Mouse (Mus musculus) stomach, embryonic 15.5 days (tissue): ENCODE results near the gene Amer3. TPM values are rescaled to one million over a fixed set of nuclear protein-coding genes. Genes with fewer than 3 reads are reported as not detected.

Source experiments
- ATAC-seq: fragments of 200-750 bp; cut with Nextera tagmentation; 2 replicates; pipeline ENCODE4 v1.8.0; 2017; ENCODE audit warnings: low read depth, moderate number of reproducible peaks, moderate TSS enrichment; ENCODE audit not compliant: insufficient read depth, low FRiP score
- H3K27ac ChIP-seq: fragments of 300-500 bp; sonication (generic); 2 replicates; pipeline ENCODE4 v1.5.1; 2015; ENCODE audit warnings: mild to moderate bottlenecking, inconsistent platforms
- H3K27me3 ChIP-seq: fragments of 300-500 bp; sonication (generic); replicated peaks from 2 replicates; pipeline ENCODE4 v1.6.1; 2015; ENCODE audit warnings: inconsistent platforms
- H3K36me3 ChIP-seq: fragments of 300-500 bp; sonication (generic); 2 replicates; pipeline ENCODE4 v1.6.1; 2015; ENCODE audit warnings: inconsistent platforms
- H3K4me1 ChIP-seq: fragments of 300-500 bp; sonication (generic); 2 replicates; pipeline ENCODE4 v1.6.1; 2015; ENCODE audit warnings: inconsistent platforms
- H3K4me2 ChIP-seq: fragments of 300-500 bp; sonication (generic); 2 replicates; pipeline ENCODE4 v1.6.1; 2015; ENCODE audit warnings: mild to moderate bottlenecking, inconsistent platforms
- H3K4me3 ChIP-seq: fragments of 300-500 bp; sonication (generic); replicated peaks from 2 replicates; pipeline ENCODE4 v1.5.1; 2015; ENCODE audit warnings: inconsistent platforms
- H3K9ac ChIP-seq: fragments of 300-500 bp; sonication (generic); 2 replicates; pipeline ENCODE4 v1.6.1; 2015; ENCODE audit warnings: inconsistent platforms
- H3K9me3 ChIP-seq: fragments of 300-500 bp; sonication (generic); 2 replicates; pipeline ENCODE4 v1.6.1; 2016; ENCODE audit warnings: inconsistent platforms
- WGBS: fragments of 180-500 bp; shearing (Covaris S2); methylation state at CpG from one replicate; pipeline ENCODE4 v1.1.7; 2015; 5-methylcytosine and 5-hydroxymethylcytosine counted together
- polyA plus RNA-seq: library from polyadenylated mRNA; unstranded; fragments of >200 nt; fragmentation: Nextera tagmentation; extraction: Ambion mirVana; gene quantifications from 2 replicates; pipeline ENCODE4 v1.2.1, GENCODE M21; 2015

Gene Amer3
- polyA plus RNA-seq, 1 experiment from 2014 or later = 0.73 TPM

DNA sequence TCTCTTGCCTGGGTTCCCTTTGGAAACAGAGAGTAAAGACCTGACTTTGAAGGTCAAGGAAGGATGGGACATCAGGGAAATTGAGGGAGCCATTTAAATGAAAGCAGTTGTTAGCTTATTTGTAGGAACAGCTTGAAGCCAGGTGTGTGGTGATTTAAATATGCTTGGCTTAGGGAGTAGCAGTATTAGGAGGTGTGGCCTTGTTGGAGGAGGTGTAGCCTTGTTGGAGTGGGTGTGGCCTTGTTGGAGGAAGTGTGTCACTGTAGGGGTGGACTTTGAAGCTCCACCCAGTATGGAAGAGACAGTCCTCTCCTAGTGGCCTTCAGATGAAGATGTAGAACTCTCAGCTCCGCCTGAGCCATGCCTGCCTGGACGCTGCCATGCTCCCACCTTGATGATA lies 9.6 kb upstream of the Amer3 start:
- no peak for ATAC-seq
- H3K4me2 ChIP-seq = no peak overlapping the region
- no peak overlapping the region for H3K4me3 ChIP-seq
- H3K27me3 ChIP-seq = no peaks in the 10 kb centered on the region
- H3K9me3 ChIP-seq = no peaks in the 10 kb centered on the region
- no peaks in the 10 kb centered on the region for H3K4me1 ChIP-seq
- H3K9ac ChIP-seq = no peak overlapping the region
- H3K36me3 ChIP-seq = no peaks in the 10 kb centered on the region
- WGBS = 89% methylated on average over 2 of the region's 2 CpGs
- no peak overlapping the region for H3K27ac ChIP-seq

DNA sequence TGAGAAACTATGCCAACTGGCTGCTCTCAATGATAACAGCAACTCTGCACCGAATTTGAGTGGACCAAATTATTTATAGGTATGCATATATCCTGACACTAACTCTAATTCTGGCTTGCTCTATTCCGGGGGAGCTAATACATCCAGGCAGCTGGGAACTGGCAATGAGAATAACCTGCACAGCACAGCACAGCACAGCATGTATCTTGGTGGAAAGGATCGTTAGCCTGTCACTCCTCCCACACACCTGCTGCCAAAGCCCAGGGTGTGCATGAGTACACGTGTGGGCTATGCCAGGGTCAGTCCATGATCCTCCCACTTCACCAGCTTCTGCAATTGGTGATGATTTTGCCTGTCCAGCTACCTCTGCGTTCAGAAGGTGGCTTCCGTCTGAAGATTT lies 8.0 kb upstream of the Amer3 start:
- H3K27ac ChIP-seq = no peak overlapping the region
- H3K9ac ChIP-seq = no peak overlapping the region
- WGBS = 79% methylated on average over 6 of the region's 6 CpGs
- H3K9me3 ChIP-seq = no peaks in the 10 kb centered on the region
- H3K4me2 ChIP-seq = no peak overlapping the region
- H3K4me3 ChIP-seq = no peak overlapping the region
- H3K36me3 ChIP-seq = no peaks in the 10 kb centered on the region
- no peak for ATAC-seq
- no peaks in the 10 kb centered on the region for H3K4me1 ChIP-seq
- H3K27me3 ChIP-seq = no peaks in the 10 kb centered on the region

DNA sequence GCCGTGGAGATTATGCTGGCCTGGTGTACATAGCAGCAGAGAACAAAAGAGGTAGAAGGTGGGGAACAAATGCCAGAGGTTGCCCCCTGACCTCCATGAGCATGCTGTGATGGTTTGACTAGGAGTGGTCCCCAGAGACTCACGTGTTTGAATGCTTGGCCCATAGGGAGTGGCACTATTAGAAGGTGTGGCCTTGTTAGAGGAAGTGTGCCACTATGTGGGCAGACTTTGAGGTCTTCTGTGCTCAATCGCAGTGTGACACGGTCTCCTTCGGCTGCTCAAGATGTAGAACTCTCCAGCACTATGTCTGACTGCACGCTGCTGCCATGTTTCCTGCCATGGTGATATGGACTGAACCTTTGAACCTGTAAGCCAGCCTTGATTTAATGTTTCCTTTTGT lies 6.2 kb upstream of the Amer3 start:
- no peaks in the 10 kb centered on the region for H3K9me3 ChIP-seq
- H3K27ac ChIP-seq = no peak overlapping the region
- no peaks in the 10 kb centered on the region for H3K4me1 ChIP-seq
- no peaks in the 10 kb centered on the region for H3K36me3 ChIP-seq
- no peak for ATAC-seq
- 76% methylated on average over 6 of the region's 6 CpGs for WGBS
- H3K4me3 ChIP-seq = no peak overlapping the region
- H3K9ac ChIP-seq = no peak overlapping the region
- H3K27me3 ChIP-seq = peaks cover 4% of the 10 kb centered on the region; the same call in 1 of the 2 replicates
- H3K4me2 ChIP-seq = no peak overlapping the region

DNA sequence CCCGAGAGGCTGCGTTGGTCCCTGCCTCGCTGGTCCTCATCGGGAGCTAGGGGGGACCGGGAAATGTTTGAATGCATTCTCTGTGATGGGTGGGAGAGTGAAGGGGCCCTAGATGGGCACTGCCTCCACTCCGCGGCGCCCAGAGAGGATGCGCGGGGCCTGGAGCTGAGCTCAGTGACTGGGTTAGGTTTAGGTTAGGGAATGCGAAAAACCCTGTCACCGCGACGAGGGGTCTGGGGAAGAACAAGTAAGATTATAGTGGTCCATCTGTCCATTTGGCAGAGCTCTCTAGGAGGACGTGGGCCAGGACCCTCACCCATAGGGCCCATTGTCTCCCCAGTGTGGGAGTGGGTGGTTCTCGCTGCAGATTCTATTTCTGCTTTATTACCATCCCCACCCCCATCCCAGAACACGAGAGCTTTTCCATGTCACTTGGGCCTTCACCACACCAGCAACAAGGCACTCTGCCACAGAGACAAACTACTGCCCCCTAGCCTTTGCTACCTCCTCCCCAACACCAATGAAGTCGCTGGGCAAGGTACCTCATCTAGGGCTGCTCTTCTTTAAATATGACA lies 412 bp downstream of the Amer3 start:
- H3K9ac ChIP-seq = no peak overlapping the region
- no peaks in the 10 kb centered on the region for H3K36me3 ChIP-seq
- peaks cover 24% of the 10 kb centered on the region for H3K27me3 ChIP-seq
- under 1% methylated on average over 18 of the region's 18 CpGs for WGBS
- peak overlapping the region; percentile 36 for H3K4me3 ChIP-seq
- H3K9me3 ChIP-seq = no peaks in the 10 kb centered on the region
- no peak overlapping the region for H3K27ac ChIP-seq
- no peak for ATAC-seq
- peak overlapping the region; percentile 71 for H3K4me2 ChIP-seq
- H3K4me1 ChIP-seq = 0 out of 2 replicates have a peak, but pooled peaks cover 4% of the 10 kb centered on the region

DNA sequence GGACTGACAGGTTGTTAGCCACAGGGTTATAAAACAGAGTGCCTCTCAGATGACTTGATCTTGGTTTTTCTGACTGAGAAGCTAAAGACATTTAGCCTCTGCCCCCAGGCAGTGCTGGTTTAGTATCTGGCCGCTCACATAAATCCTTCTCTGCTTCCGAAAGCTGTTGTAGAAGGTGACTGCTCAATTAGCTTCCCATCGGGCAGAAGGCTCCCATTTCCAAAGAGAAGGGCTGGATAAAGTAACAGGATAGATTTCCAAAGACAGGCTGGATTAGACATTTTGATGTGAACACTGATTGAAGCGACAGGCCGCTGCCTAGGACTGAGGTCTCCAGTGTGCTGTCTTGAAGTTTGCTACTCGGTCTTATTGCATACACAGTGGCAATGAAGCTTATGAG lies 2.8 kb downstream of the Amer3 start:
- H3K4me1 ChIP-seq = 0 out of 2 replicates have a peak, but pooled peaks cover 4% of the 10 kb centered on the region
- peaks cover 21% of the 10 kb centered on the region for H3K27me3 ChIP-seq
- 74% methylated on average over 6 of the region's 6 CpGs for WGBS
- no peaks in the 10 kb centered on the region for H3K36me3 ChIP-seq
- H3K4me2 ChIP-seq = no peak overlapping the region
- no peak for ATAC-seq
- no peaks in the 10 kb centered on the region for H3K9me3 ChIP-seq
- no peak overlapping the region for H3K9ac ChIP-seq
- no peak overlapping the region for H3K4me3 ChIP-seq
- no peak overlapping the region for H3K27ac ChIP-seq

DNA sequence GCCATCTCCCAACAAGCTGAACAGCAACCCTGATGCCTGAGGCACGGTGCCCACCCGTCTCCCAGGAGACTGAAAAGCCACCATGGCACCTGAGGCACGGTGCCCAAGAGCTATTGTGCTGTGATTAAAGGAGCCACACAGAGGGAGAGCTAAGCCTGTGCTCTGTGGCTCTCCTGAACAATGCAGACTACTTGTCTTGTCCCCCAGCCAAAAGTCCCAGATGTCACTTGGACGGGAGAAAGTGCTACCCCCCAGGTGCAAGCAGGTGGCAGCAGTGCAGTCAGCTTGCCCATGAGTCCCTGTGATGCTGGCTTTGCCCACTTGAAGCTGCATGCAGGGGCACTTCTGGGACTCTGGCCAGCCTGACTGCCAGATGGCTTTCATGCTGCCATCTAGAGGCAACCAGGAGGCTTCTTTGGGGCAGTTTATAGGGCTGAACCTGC lies 4.4 kb downstream of the Amer3 start:
- Histone ChIP-seq H3K4me2 (no peak overlapping the region), H3K27me3 (peaks cover 15% of the 10 kb centered on the region), H3K27ac (no peak overlapping the region), H3K36me3 (no peaks in the 10 kb centered on the region), H3K9ac (no peak overlapping the region), H3K4me3 (no peak overlapping the region), H3K9me3 (no peaks in the 10 kb centered on the region), H3K4me1 (0 out of 2 replicates have a peak, but pooled peaks cover 4% of the 10 kb centered on the region)
- WGBS = 25% methylated on average over 4 of the region's 4 CpGs
- no peak for ATAC-seq

DNA sequence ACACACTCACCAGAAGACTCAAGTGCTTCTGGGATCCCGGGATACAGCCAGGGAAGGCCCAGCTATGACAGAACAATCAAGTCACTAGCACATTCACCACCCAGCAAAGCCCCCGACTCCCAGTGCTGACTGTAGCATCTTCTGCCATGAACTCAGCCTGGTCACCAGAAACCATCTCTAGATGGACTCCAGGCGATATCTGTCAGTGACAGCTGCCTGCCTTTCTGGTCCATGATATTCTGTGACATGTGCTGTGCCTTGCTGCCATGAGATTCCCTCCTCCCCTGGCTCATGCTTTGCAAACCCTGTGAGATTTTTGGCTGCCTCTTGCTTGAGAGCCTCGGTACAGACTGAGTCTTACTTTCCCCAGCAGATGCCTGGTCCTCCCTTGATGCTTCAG lies 5.3 kb downstream of the Amer3 start:
- WGBS = 74% methylated on average over 4 of the region's 4 CpGs
- ATAC-seq = no peak

DNA sequence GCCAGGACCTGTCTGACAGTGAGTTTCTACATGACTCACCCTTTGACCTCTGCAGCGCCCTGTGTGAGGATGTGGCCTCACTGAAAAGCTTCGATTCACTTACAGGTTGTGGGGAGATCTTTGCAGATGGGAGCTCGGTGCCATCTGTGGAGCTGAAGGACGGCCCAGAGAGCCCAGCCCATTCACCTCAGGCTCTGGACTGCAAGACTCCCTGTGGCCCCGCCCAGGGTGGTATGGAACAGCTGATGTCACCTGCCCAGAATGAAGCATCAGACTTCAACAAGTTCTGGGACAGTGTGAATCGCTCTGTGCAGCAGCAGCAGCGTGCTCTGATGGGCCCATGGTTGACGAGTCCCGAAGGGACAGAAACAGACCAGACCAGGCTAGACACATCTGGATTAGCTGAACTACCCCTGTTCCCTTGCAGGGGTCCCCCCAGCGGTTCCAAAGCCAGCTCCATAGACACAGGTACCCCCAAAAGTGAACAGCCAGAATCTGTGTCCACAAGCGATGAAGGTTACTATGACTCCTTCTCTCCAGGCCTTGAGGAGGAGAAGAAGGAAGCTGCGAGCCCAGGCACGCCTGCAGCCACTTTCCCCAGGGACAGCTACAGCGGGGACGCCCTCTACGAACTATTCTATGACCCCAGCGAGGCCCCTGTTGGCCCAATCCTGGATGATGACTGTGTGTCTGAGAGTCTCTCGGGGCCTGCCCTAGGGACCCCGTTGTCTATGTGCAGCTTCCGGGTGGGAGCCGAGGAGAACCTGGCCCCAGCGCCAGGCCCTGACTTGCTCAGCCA lies 8.0 kb downstream of the Amer3 start:
- no peaks in the 10 kb centered on the region for H3K9me3 ChIP-seq
- H3K4me1 ChIP-seq = no peaks in the 10 kb centered on the region
- 0 out of 2 replicates have a peak, but pooled peaks have one; percentile 18 for ATAC-seq
- H3K9ac ChIP-seq = no peak overlapping the region
- H3K4me2 ChIP-seq = no peak overlapping the region
- H3K4me3 ChIP-seq = no peak overlapping the region
- 80% methylated on average over 22 of the region's 22 CpGs for WGBS
- H3K27ac ChIP-seq = no peak overlapping the region
- H3K27me3 ChIP-seq = no peaks in the 10 kb centered on the region
- H3K36me3 ChIP-seq = no peaks in the 10 kb centered on the region

More for the DNA sequence above, 5.3 kb downstream of the Amer3 start:
- H3K36me3 ChIP-seq = no peaks in the 10 kb centered on the region
- H3K4me3 ChIP-seq = no peak overlapping the region
- 0 out of 2 replicates have a peak, but pooled peaks cover 1% of the 10 kb centered on the region for H3K4me1 ChIP-seq
- H3K27me3 ChIP-seq = peaks cover 9% of the 10 kb centered on the region
- H3K9ac ChIP-seq = no peak overlapping the region
- no peaks in the 10 kb centered on the region for H3K9me3 ChIP-seq
- no peak overlapping the region for H3K27ac ChIP-seq
- H3K4me2 ChIP-seq = no peak overlapping the region

DNA sequence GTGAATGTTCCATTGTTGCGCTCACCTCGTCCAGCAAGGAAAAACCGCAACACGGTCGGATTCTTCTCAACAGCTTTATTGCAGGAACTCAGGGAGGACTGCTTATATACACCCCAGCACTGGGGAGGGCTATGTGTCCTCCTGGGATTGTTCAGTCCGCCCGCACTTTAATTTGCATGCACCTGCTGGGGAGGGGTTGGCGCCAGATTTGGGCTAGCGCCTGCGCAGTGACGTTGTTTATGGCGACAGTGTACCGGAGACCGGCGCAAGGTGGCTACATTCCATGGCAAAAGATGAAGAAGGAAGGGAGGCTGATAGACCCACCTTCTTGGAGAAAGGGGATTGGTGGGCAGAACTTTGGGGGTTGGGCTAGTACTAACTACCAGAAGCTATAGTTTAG lies 20.5 kb downstream of the Amer3 start:
- Histone ChIP-seq H3K27ac (no peak overlapping the region), H3K9ac (no peak overlapping the region), H3K9me3 (no peaks in the 10 kb centered on the region), H3K27me3 (no peaks in the 10 kb centered on the region), H3K4me3 (no peak overlapping the region), H3K4me2 (no peak overlapping the region), H3K4me1 (no peaks in the 10 kb centered on the region), H3K36me3 (no peaks in the 10 kb centered on the region)
- ATAC-seq = no peak
- 74% methylated on average over 15 of the region's 15 CpGs for WGBS

DNA sequence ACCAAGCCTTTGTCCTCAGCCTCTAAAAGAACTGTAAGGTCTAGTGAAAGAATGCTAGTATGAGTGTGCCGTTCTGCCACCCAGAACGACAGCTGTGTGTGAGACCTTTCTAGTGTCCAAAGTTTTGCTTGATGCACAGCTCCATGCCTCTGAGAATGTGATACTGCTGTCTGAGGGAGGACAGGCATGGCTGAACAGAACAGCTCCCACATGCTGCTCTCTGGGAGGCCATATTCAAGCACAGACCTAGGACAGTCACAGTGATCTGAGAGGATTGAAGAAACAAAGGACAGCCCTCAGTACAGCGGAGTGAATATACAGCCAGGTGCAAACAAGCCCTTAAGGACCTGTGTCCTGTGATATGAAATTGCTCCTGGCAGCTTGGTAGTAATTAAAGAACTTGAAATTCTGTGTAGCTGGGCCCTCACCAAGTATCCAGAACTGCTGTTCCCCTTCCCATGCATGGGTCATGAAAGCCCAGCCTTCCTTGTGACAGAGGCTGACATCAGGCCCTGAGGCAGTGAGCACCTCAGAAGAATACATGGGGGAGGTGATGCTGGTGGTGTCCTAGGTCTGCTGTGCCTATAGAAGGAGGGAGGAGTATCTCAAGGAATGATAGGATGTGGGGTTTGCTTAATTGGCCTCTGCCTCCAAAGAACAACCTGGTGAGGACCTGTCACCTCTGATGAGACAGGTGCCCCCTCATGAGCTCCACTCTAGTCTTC lies 22.0 kb downstream of the Amer3 start:
- no peak overlapping the region for H3K9ac ChIP-seq
- 74% methylated on average over 3 of the region's 3 CpGs for WGBS
- H3K4me2 ChIP-seq = no peak overlapping the region
- H3K4me1 ChIP-seq = no peaks in the 10 kb centered on the region
- H3K36me3 ChIP-seq = no peaks in the 10 kb centered on the region
- no peak overlapping the region for H3K27ac ChIP-seq
- no peak overlapping the region for H3K4me3 ChIP-seq
- H3K27me3 ChIP-seq = no peaks in the 10 kb centered on the region
- H3K9me3 ChIP-seq = no peaks in the 10 kb centered on the region
- ATAC-seq = no peak

DNA sequence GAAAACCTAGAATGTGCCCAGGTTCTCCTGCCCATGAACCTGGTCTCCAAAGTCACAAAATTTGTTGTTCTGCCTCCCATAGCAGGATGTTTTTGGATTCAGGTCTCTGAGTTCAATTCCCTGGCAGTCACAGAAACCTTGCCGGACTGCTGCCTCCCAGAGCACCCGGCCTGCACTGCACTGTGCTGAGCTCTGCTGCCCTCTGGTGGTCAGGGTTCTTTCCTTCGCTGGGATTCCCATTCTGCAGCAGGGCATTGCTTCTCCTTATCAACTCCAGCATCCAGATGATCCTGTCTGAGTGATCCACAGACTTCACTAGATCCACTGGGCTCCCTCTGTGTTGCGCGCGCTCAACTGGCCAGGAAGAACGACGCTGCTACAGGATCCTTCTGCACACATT lies 22.9 kb downstream of the Amer3 start:
- H3K4me2 ChIP-seq = no peak overlapping the region
- ATAC-seq = no peak
- WGBS = 10% methylated on average over 8 of the region's 8 CpGs

DNA sequence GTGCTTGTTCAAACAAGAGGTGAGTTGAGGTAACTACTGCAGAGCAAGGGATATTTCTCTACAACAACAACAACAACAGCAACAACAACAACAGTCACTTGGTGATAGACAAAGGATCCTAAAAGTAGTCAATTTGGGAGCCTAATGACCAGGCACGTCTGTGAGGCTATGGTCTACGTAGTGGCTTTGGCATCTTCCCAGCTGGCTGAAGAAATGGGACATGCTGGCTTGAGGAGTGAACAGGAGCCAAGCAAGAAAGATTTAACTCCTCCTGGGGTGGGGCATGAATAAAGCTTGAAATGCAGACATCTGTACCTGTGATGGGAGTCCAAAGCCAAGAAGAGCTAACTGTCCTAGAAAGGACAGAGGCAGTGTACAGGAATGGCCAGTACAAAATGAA lies 34.3 kb downstream of the Amer3 start:
- no peak overlapping the region for H3K27ac ChIP-seq
- WGBS = 69% methylated on average over 2 of the region's 2 CpGs
- H3K4me3 ChIP-seq = no peak overlapping the region
- H3K9me3 ChIP-seq = no peaks in the 10 kb centered on the region
- H3K9ac ChIP-seq = no peak overlapping the region
- H3K4me1 ChIP-seq = no peaks in the 10 kb centered on the region
- no peaks in the 10 kb centered on the region for H3K27me3 ChIP-seq
- ATAC-seq = no peak
- H3K4me2 ChIP-seq = no peak overlapping the region
- no peaks in the 10 kb centered on the region for H3K36me3 ChIP-seq

More for the DNA sequence above, 22.9 kb downstream of the Amer3 start:
- H3K27ac ChIP-seq = no peak overlapping the region
- no peaks in the 10 kb centered on the region for H3K27me3 ChIP-seq
- no peaks in the 10 kb centered on the region for H3K4me1 ChIP-seq
- no peak overlapping the region for H3K4me3 ChIP-seq
- H3K36me3 ChIP-seq = no peaks in the 10 kb centered on the region
- no peaks in the 10 kb centered on the region for H3K9me3 ChIP-seq
- H3K9ac ChIP-seq = no peak overlapping the region
